Mouse (Mus musculus): Measurements from ENCODE around the gene Spata17.

The Spata17 gene

GRCm38 (mm10) chr1:187086027-187086426 lies 129.2 kb downstream of the Spata17 start:
- DNase-seq (ENCODE audit: low spot score): no peak

- no peak for DNase-seq (ENCODE audit: low spot score)
Measured at GRCm38 (mm10) chr1:187077352-187077751, 137.9 kb downstream of the Spata17 start.

DNA sequence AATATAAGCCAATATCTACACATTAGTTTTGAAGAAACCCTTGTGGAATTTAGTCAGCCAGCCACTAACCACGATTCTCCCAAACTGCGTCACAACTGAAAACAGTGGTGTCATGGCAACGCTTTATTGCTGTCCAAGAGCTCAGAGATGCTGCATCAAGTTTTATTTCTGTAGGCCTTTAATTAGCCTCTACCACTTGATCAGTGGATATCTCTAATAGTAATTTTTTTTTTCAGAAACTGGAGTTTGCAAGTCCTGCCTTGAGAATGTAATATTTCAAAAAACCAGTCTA lies 138.3 kb downstream of the Spata17 start:
- no peak for DNase-seq (ENCODE audit: low spot score)

DNA sequence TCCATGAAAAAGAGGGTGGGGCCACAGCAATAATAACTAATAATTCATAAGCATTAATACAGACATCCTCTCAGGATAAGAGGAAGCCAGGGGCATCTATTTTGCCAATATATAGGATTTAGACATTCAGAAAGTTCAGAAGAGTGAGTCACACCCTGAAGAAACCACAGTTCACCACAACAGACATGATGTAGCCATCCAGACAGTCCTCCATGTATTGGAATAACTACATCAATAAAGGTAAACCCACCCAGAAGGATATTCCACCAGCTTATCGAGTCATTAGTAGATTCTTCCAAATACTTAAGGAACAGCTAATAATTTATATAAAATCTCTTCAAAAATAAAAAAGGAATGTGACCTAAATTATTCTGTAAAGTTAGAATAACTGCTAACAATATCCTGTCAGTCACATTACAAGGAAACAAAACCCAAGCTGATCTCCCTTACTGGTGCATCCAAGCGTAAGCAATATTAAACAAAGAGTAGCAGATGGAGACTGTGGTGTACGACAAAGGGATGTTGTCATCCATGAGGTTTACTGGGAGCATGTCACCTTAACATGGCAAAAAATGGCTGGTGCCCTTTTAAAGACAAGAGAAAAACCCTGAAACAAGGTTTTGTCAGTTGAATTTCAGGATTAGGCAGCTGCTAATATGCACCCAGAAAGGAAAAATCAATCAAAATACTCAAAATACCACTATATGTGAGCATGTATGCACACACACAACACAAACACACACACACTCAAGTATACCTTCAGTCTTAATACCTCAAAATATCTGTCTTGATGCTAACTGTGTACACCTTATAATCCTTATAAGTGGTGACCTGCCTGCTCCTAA lies 138.8 kb downstream of the Spata17 start:
- no peak for DNase-seq (ENCODE audit: low spot score)

DNA sequence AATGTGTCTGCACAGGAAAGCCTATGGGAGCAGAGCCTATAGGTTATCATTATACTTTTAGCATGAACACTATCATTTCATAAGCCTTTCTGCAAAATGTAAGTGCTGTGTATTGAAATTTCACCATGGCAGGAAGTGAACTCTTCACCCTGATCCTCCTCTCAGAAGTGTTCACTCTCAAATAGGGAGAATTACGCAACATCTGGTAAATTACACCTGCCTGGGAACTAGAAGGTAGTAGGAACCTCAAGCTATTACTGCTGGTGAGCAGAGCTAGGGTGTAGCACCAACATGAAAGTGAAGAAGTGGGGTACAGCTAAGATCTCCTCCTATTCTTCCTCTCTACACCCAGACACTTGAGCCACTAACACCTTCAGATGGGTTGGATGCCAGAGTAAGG lies 155.4 kb downstream of the Spata17 start:
- DNase-seq (ENCODE audit: low spot score): no peak

DNA sequence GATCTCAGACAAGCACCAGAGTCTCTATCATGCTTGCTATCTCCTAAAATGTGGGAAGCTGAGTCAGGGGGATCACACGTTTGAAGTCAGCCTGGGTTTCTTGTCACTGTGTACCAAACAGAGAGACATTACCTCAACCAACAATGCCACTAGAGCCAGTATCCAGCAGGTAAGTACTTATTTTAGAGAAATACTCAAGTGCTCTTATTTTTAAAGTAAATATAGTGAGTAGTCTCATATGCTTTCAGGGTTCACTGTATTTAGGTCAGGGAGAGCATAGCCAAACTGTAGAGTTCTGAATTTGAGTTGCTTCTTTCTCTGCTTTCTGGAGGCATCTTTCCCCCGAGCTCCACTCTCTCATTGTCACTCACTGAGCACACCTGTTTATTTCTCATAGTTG lies 160.9 kb downstream of the Spata17 start:
- no peak for DNase-seq (ENCODE audit: low spot score)

- no peak for DNase-seq (ENCODE audit: low spot score)
Measured at GRCm38 (mm10) chr1:187053862-187054261, 161.4 kb downstream of the Spata17 start.

- no peak for DNase-seq (ENCODE audit: low spot score)
Measured at GRCm38 (mm10) chr1:187052532-187052931, 162.7 kb downstream of the Spata17 start.

DNA sequence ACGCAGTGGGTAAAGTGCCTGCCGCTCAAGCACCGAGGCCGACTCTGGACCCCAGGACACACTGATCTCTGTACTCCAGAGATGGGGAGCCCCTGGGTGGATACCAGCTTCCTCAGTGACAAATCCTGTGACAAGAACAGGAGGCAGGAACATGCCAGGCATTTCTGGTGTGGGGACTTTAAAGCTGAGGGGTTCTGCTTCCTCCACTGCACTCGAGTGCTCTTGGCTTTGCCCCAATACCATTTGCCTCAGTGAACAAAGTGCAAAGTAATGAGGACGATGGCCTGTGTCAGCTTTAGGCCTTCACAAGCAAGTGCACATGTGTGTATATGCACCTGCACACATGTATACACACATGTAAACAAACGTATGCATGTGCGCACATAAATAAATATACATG lies 164.0 kb downstream of the Spata17 start:
- no peak for DNase-seq (ENCODE audit: low spot score)

- DNase-seq (ENCODE audit: low spot score): no peak
Measured at GRCm38 (mm10) chr1:187048681-187049288, 166.5 kb downstream of the Spata17 start.

DNA sequence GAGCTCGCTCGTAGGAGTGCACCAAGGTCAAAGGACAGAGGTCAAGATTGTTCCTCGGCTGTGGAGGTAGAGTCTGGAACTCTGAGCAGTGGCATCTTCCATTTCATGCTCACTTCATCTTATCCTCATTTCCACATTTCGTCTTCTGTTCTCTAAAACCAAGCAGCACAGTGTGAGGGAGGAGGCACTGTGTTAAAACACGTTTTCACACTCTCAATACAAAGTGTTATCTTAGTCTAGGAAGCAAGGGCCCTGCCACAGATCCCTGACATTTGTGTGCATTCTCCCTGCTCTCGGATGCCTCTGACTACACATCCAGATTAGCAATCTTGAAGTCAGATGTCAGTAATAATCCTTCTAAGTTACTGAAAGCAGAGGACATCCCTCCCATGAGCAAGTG lies 170.5 kb downstream of the Spata17 start:
- DNase-seq (ENCODE audit: low spot score): no peak

DNA sequence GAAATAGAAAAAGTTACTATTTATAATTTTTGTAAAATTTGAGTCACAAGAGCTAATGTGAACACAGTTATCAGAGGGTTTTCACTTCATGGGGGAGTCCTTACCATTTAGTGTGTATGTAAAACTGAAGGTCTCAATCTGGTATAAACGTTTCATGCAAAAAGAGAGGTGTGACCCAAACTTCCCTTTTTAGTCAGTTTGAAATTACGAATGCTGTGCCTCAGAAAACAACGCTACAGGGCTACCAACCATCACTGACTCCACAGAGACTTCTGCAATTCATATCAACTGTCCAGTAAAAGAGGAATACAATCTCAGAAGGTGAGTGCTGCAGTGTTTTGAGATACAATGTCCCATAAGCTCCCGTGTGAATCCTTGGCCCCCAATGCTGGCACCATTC lies 175.5 kb downstream of the Spata17 start:
- DNase-seq (ENCODE audit: low spot score): no peak

GRCm38 (mm10) chr1:187035785-187036184 lies 179.5 kb downstream of the Spata17 start:
- DNase-seq (ENCODE audit: low spot score): no peak

- DNase-seq (ENCODE audit: low spot score): peak; percentile 18
Measured at GRCm38 (mm10) chr1:187031796-187032195, 183.5 kb downstream of the Spata17 start.

DNA sequence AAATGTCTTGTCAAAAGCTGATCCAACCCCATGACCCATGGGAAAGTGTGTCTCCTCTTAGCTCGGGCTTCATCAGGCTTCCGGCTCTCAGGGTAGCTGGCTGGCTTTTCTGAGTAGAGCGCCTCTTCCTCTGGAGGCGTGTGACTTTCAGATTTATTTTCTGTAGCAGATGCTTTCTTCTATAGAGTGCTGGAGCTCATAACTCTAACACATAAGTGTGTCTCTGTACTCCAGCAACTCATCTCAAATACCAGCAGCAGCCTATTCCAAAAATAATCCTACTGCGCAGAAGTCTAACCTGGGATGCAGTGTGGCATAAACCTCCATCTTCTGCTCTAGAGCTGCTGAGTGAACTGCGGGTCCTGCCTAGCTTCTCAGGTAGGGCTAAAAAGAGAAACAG lies 186.4 kb downstream of the Spata17 start:
- DNase-seq (ENCODE audit: low spot score): no peak

DNA sequence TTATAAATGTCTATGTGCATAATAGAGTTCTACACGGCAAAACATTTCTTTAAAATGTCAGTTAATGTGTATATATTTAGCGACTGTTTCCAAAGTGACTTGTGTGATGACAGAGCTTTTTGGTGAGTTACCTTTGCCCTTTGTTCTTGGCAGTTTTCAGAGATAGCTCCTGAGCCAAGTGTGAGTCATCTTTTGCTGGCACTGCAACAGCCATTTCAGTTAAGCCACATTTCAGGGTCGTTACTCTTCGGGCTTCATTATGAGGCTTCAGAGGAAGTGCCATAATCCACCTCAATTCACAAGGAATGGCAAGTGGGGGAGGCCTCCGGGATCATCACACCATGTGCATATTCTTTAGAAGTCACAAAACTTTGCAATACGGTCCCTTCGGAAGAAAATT lies 195.3 kb downstream of the Spata17 start:
- no peak for DNase-seq (ENCODE audit: low spot score)

- no peak for DNase-seq (ENCODE audit: low spot score)
Measured at GRCm38 (mm10) chr1:187016116-187016515, 199.1 kb downstream of the Spata17 start.

GRCm38 (mm10) chr1:187015673-187016072 lies 199.6 kb downstream of the Spata17 start:
- DNase-seq (ENCODE audit: low spot score): no peak

GRCm38 (mm10) chr1:187014141-187014540 lies 201.1 kb downstream of the Spata17 start:
- DNase-seq (ENCODE audit: low spot score): no peak

GRCm38 (mm10) chr1:187011601-187012000 lies 203.7 kb downstream of the Spata17 start:
- DNase-seq (ENCODE audit: low spot score): no peak

GRCm38 (mm10) chr1:187010071-187010470 lies 205.2 kb downstream of the Spata17 start:
- no peak for DNase-seq (ENCODE audit: low spot score)

GRCm38 (mm10) chr1:187008236-187008635 lies 207.0 kb downstream of the Spata17 start:
- no peak for DNase-seq (ENCODE audit: low spot score)

- DNase-seq (ENCODE audit: low spot score): no peak
Measured at GRCm38 (mm10) chr1:187006227-187006925, 208.9 kb downstream of the Spata17 start.

All from MN1 (cell line).